Mouse (Mus musculus) ES-Bruce4 (cell line): ENCODE measurements around the gene Zscan10. TPM values are rescaled to one million over a fixed set of nuclear protein-coding genes. Genes with fewer than 3 reads are reported as not detected.

ENCODE experiments used
- H3K27ac ChIP-seq: 2 replicates; pipeline ENCODE4 v1.5.1; 2012; ENCODE audit warnings: low read length, inconsistent platforms; ENCODE audit not compliant: insufficient read depth
- H3K27me3 ChIP-seq: 2 replicates; pipeline ENCODE4 v1.6.1; 2012; ENCODE audit warnings: mild to moderate bottlenecking, low read length, inconsistent platforms; ENCODE audit not compliant: control insufficient read depth, poor library complexity, insufficient read depth, severe bottlenecking
- H3K36me3 ChIP-seq: 2 replicates; pipeline ENCODE4 v1.6.1; 2012; ENCODE audit warnings: inconsistent platforms, mild to moderate bottlenecking, low read length, moderate library complexity; ENCODE audit not compliant: control insufficient read depth, poor library complexity, insufficient read depth, severe bottlenecking
- H3K4me1 ChIP-seq: one replicate; pipeline ENCODE4 v1.8.1; 2011; ENCODE audit warnings: low read length; ENCODE audit not compliant: control insufficient read depth, insufficient read depth
- H3K4me3 ChIP-seq: 2 replicates; pipeline ENCODE4 v1.5.1; 2011; ENCODE audit warnings: low read depth, mild to moderate bottlenecking, low read length
- H3K9ac ChIP-seq: 2 replicates; pipeline ENCODE4 v1.6.1; 2012; ENCODE audit warnings: low read depth, mild to moderate bottlenecking, inconsistent platforms; ENCODE audit not compliant: poor library complexity, severe bottlenecking
- H3K9me3 ChIP-seq: replicated peaks from 2 replicates; pipeline ENCODE4 v1.6.1; 2012; ENCODE audit warnings: mild to moderate bottlenecking, low read length, inconsistent platforms; ENCODE audit not compliant: control insufficient read depth, poor library complexity, insufficient read depth, severe bottlenecking
- CTCF ChIP-seq: IDR thresholded peaks from one replicate; pipeline ENCODE4 v1.8.1; 2011; ENCODE audit warnings: low read depth, low read length
- EP300 ChIP-seq: IDR thresholded peaks from 2 replicates; pipeline ENCODE4 v1.6.1; 2011; ENCODE audit warnings: low read depth, low read length; ENCODE audit not compliant: insufficient read depth
- POLR2A ChIP-seq: IDR thresholded peaks from one replicate; pipeline ENCODE4 v1.8.1; 2011; ENCODE audit warnings: low read length; ENCODE audit not compliant: insufficient read depth
- polyA plus RNA-seq: library from polyadenylated mRNA; stranded (reverse); fragments of >200 nt; gene quantifications from 2 replicates; pipeline ENCODE4 v1.2.4, GENCODE M21; 2011; ENCODE audit warnings: low read depth; ENCODE audit not compliant: missing spikeins, insufficient read depth, insufficient read length

The Zscan10 gene
- polyA plus RNA-seq, 1 experiment, result 51.8 TPM

DNA sequence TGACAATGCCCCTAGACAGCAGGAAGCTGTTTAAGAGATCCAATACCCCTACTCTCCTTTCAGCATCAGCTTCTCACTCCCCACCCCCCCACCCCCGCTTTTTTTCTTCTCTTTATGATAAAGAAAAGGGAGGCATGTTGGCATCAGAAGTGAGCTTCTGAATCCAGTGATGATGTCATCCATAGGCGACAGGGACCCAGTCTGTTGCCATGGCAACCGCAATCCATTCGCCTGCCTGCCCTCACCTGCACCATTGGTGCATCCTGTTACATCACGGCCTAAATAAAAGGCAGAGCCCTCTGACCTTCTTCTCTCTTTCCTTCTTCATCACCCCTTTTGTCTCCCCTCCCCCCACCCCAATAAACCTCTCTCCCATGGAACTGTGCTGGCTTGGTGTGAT, 32.3 kb upstream of the Zscan10 start:
- no peaks in the 10 kb centered on the region for H3K36me3 ChIP-seq
- no peak overlapping the region for H3K9ac ChIP-seq
- H3K27ac ChIP-seq, result no peak overlapping the region
- no peak overlapping the region for H3K4me3 ChIP-seq
- no peaks in the 10 kb centered on the region for H3K4me1 ChIP-seq
- H3K9me3 ChIP-seq, result no peaks in the 10 kb centered on the region
- no peaks in the 10 kb centered on the region for H3K27me3 ChIP-seq
- TF ChIP-seq CTCF (no peak), EP300 (no peak), POLR2A (no peak)

DNA sequence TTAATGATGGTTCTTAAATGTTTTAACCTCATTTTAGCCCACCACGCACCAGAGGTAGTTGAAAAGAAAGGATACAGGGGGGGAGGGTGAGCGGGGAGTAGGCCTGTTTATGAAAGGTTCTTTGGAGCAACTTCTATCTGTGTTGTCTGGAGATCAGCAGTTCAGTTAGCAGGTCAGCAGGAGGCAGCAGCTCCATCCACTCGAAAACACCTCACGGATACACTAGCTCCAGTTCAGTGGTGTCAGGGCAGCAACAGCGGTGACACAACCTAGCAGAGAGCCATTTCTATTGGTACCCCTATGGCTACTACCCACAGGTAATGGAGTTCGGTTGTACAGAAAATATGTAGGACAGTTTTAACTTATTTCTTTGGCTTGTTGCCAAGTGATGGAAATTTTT, 30.6 kb upstream of the Zscan10 start:
- no peak overlapping the region for H3K27ac ChIP-seq
- H3K4me3 ChIP-seq, result no peak overlapping the region
- H3K4me1 ChIP-seq, result no peaks in the 10 kb centered on the region
- H3K9ac ChIP-seq, result no peak overlapping the region
- H3K27me3 ChIP-seq, result no peaks in the 10 kb centered on the region
- TF ChIP-seq CTCF (peak; percentile 65), POLR2A (no peak)
- peaks cover 9% of the 10 kb centered on the region for H3K36me3 ChIP-seq
- H3K9me3 ChIP-seq, result peaks cover 5% of the 10 kb centered on the region

DNA sequence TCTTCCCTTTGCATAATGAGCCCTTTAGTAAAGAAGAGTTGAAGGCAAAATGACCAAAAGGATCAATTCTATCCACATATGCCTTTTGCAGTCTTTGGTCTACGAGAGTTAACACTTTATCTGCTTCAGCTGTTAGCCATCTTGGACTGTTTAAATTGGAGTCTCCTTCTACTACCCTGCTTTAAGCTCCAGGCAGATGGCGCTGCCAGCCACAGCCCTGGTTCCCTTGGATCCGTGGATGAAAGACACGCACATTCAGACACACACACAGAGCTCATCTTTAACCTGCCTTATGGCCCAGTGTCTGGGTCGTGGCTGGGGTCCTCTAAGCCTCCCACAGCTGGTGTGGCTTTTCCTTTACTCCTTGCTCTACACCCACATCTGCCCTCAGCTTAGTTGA, 29.6 kb upstream of the Zscan10 start:
- Histone ChIP-seq H3K27me3 (no peaks in the 10 kb centered on the region), H3K4me3 (no peak overlapping the region), H3K27ac (no peak overlapping the region), H3K4me1 (no peaks in the 10 kb centered on the region), H3K36me3 (peaks cover 18% of the 10 kb centered on the region), H3K9me3 (peaks cover 15% of the 10 kb centered on the region), H3K9ac (no peak overlapping the region)
- TF ChIP-seq EP300, result no peak
- peak; percentile 41 for TF ChIP-seq CTCF
- TF ChIP-seq POLR2A, result no peak

DNA sequence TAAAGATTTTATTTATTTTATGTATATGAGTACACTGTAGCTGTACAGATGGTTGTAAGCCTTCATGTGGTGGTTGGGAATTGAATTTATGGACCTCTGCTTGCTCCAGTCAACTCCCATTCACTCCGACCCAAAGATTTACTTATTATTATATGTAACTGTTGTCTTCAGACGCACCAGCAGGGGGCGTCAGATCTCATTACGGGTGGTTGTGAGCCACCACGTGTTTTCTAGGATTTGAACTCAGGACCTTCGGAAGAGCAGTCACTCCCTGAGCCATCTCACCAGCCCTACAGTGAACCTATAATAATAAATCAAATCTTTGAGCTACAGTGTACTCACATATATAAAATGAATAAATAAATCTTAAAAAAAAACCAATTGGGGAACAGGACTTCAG, 28.6 kb upstream of the Zscan10 start:
- H3K36me3 ChIP-seq, result peaks cover 22% of the 10 kb centered on the region
- no peaks in the 10 kb centered on the region for H3K27me3 ChIP-seq
- H3K9me3 ChIP-seq, result peaks cover 25% of the 10 kb centered on the region
- no peak overlapping the region for H3K27ac ChIP-seq
- H3K4me1 ChIP-seq, result no peaks in the 10 kb centered on the region
- no peak overlapping the region for H3K9ac ChIP-seq
- H3K4me3 ChIP-seq, result no peak overlapping the region
- TF ChIP-seq POLR2A, result no peak
- peak; percentile 40 for TF ChIP-seq CTCF

DNA sequence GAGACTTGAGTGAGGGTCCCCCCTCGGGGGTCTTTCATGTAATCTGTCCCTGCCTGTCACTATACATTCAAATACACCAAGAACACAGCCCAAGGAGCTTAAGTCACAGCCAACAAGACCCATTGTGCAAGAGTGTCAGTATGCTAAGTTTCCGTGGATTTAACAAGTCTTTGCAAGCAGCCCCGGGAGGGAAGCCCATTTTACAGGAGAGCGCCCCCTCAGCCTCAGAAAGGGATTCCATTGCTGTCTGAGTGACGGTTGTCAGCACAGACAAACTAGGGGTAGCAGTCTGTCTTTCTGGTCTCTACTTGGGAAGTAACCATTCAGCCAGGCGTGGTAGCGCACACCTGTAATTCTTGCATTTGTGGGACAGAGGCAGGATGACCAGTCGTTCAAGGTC, 26.5 kb upstream of the Zscan10 start:
- no peaks in the 10 kb centered on the region for H3K27me3 ChIP-seq
- H3K36me3 ChIP-seq, result peaks cover 28% of the 10 kb centered on the region
- TF ChIP-seq CTCF (no peak), POLR2A (no peak), EP300 (no peak)
- H3K4me3 ChIP-seq, result no peak overlapping the region
- H3K9me3 ChIP-seq, result peaks cover 31% of the 10 kb centered on the region
- H3K4me1 ChIP-seq, result no peaks in the 10 kb centered on the region
- H3K27ac ChIP-seq, result no peak overlapping the region
- no peak overlapping the region for H3K9ac ChIP-seq

DNA sequence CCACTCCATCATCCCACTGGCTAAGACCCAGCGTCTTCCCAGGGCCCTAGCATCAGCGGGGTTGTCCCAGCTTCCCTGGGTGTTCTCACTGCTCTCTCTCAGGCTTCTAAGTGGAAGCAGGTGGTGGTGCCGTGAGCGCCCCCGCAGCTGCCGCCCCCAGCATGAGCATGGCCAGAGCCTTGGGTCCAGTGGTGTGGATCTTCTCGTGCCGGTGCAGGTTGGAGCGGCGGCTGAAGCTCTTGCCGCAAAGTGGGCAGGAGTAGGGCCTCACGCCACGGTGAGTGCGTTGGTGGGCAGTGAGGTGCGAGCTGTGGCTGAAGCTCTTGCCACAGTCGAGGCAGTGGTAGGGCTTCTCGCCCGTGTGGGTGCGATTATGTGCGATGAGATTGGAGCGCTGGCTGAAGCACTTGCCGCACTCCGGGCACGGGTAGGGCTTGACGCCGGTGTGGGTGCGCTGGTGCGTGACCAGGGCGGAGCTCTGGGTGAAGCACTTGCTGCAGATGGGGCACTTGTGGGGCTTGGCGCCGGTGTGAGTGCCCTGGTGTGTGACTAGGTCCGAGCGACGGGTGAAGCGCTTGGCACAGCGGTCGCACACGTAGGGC, 24.6 kb upstream of the Zscan10 start:
- Histone ChIP-seq H3K9me3 (peaks cover 31% of the 10 kb centered on the region), H3K27ac (no peak overlapping the region), H3K4me1 (no peaks in the 10 kb centered on the region), H3K9ac (no peak overlapping the region), H3K27me3 (no peaks in the 10 kb centered on the region), H3K4me3 (0 out of 2 replicates have a peak overlapping the region, but pooled peaks have one; percentile 3), H3K36me3 (peaks cover 42% of the 10 kb centered on the region)
- TF ChIP-seq POLR2A (no peak), EP300 (no peak), CTCF (no peak)

DNA sequence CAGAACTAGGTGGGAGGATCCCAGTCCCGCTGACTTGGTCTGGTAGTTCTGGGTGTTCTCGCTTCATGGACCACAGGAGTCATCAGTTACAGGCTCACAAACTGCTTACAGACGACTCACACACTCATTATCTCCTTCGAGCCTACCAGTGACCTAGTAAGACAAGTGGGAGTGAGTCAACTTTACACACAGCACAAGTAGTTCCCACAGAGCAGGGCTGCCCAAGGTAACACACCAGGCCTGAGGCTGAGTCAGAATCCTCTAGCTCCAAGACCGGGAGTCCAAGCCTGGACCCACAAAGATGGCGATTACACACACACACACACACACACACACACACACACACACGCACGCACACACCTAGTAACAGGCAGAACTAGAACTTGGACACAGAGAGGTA, 15.9 kb upstream of the Zscan10 start:
- H3K4me3 ChIP-seq, result no peak overlapping the region
- H3K9me3 ChIP-seq, result no peaks in the 10 kb centered on the region
- H3K27ac ChIP-seq, result no peak overlapping the region
- TF ChIP-seq EP300 (no peak), POLR2A (no peak), CTCF (no peak)
- peaks cover 11% of the 10 kb centered on the region for H3K36me3 ChIP-seq
- no peak overlapping the region for H3K9ac ChIP-seq
- no peaks in the 10 kb centered on the region for H3K4me1 ChIP-seq
- no peaks in the 10 kb centered on the region for H3K27me3 ChIP-seq
